Mouse (Mus musculus) liver, embryonic 13.5 days (tissue): Measurements from ENCODE around the gene Thada. TPM values are rescaled to one million over a fixed set of nuclear protein-coding genes. Genes with fewer than 3 reads are reported as not detected.

ENCODE experiments used
- ATAC-seq: fragments of 200-750 bp; cut with Nextera tagmentation; 2 replicates; pipeline ENCODE4 v1.8.0; 2017; ENCODE audit warnings: low read depth, mild to moderate bottlenecking, moderate number of reproducible peaks, moderate library complexity
- DNase-seq: peaks from one replicate; pipeline ENCODE4 v3.0.0; 2022
- H3K27ac ChIP-seq: fragments of 300-500 bp; sonication (generic); 2 replicates; pipeline ENCODE4 v1.5.1; 2015; ENCODE audit warnings: moderate library complexity, mild to moderate bottlenecking, inconsistent platforms
- H3K27me3 ChIP-seq: fragments of 300-500 bp; sonication (generic); 2 replicates; pipeline ENCODE4 v1.6.1; 2015; ENCODE audit warnings: mild to moderate bottlenecking, inconsistent platforms
- H3K36me3 ChIP-seq: fragments of 300-500 bp; sonication (generic); 2 replicates; pipeline ENCODE4 v1.6.1; 2015; ENCODE audit warnings: mild to moderate bottlenecking, inconsistent platforms
- H3K4me1 ChIP-seq: fragments of 300-500 bp; sonication (generic); replicated peaks from 2 replicates; pipeline ENCODE4 v1.6.1; 2015; ENCODE audit warnings: inconsistent platforms
- H3K4me2 ChIP-seq: fragments of 300-500 bp; sonication (generic); 2 replicates; pipeline ENCODE4 v1.6.1; 2015; ENCODE audit warnings: inconsistent platforms, mild to moderate bottlenecking, moderate library complexity
- H3K4me3 ChIP-seq: fragments of 300-500 bp; sonication (generic); replicated peaks from 2 replicates; pipeline ENCODE4 v1.5.1; 2015; ENCODE audit warnings: mild to moderate bottlenecking, inconsistent platforms
- H3K9ac ChIP-seq: fragments of 300-500 bp; sonication (generic); 2 replicates; pipeline ENCODE4 v1.6.1; 2015; ENCODE audit warnings: mild to moderate bottlenecking, inconsistent platforms
- H3K9me3 ChIP-seq: fragments of 300-500 bp; sonication (generic); replicated peaks from 2 replicates; pipeline ENCODE4 v1.6.1; 2016; ENCODE audit warnings: inconsistent platforms
- WGBS: fragments of 180-500 bp; shearing (Covaris S2); methylation state at CpG from one replicate; pipeline ENCODE4 v1.1.7; 2015; ENCODE audit not compliant: insufficient replicate concordance; 5-methylcytosine and 5-hydroxymethylcytosine counted together
- polyA plus RNA-seq: library from polyadenylated mRNA; unstranded; fragments of >200 nt; fragmentation: Nextera tagmentation; extraction: Ambion mirVana; gene quantifications from 2 replicates; pipeline ENCODE4 v1.2.1, GENCODE M21; 2015

The Thada gene
- polyA plus RNA-seq, 1 experiment from 2014 or later = 3.0 TPM

- Histone ChIP-seq H3K9ac (no peak overlapping the region), H3K36me3 (peaks cover 14% of the 10 kb centered on the region; the same call in 1 of the 2 replicates), H3K27me3 (no peaks in the 10 kb centered on the region), H3K9me3 (no peaks in the 10 kb centered on the region), H3K4me3 (no peak overlapping the region), H3K27ac (no peak overlapping the region), H3K4me2 (no peak overlapping the region), H3K4me1 (peaks cover 26% of the 10 kb centered on the region)
- ATAC-seq (no peak), DNase-seq (no peak)
- WGBS = 78% methylated on average over 8 of the region's 8 CpGs
These were observed 109.7 kb downstream of the Thada start for GRCm38 (mm10) chr17:84356056-84356887.

- 82% methylated on average over 3 of the region's 3 CpGs for WGBS
- no peak overlapping the region for H3K4me3 ChIP-seq
- no peak overlapping the region for H3K27ac ChIP-seq
- H3K4me2 ChIP-seq = no peak overlapping the region
- peaks cover 33% of the 10 kb centered on the region for H3K4me1 ChIP-seq
- H3K36me3 ChIP-seq = peaks cover 14% of the 10 kb centered on the region; the same call in 1 of the 2 replicates
- no peak overlapping the region for H3K9ac ChIP-seq
- ATAC-seq (no peak), DNase-seq (no peak)
- H3K27me3 ChIP-seq = no peaks in the 10 kb centered on the region
- H3K9me3 ChIP-seq = no peaks in the 10 kb centered on the region
These were observed 111.0 kb downstream of the Thada start for GRCm38 (mm10) chr17:84355006-84355405.

GRCm38 (mm10) chr17:84353902-84354311, 112.1 kb downstream of the Thada start:
- Histone ChIP-seq H3K4me3 (no peak overlapping the region), H3K27ac (no peak overlapping the region), H3K9me3 (no peaks in the 10 kb centered on the region), H3K9ac (no peak overlapping the region), H3K36me3 (peaks cover 18% of the 10 kb centered on the region), H3K27me3 (no peaks in the 10 kb centered on the region), H3K4me1 (peaks cover 37% of the 10 kb centered on the region), H3K4me2 (no peak overlapping the region)
- no peak for DNase-seq
- 79% methylated on average over 5 of the region's 5 CpGs for WGBS
- no peak for ATAC-seq

- WGBS = 90% methylated on average over 3 of the region's 3 CpGs
- no peak overlapping the region for H3K9ac ChIP-seq
- H3K4me2 ChIP-seq = no peak overlapping the region
- peak overlapping the region; percentile 22; the same call in 1 of the 2 replicates for H3K27ac ChIP-seq
- peaks cover 37% of the 10 kb centered on the region for H3K4me1 ChIP-seq
- DNase-seq (no peak), ATAC-seq (no peak)
- H3K36me3 ChIP-seq = peaks cover 19% of the 10 kb centered on the region
- no peaks in the 10 kb centered on the region for H3K9me3 ChIP-seq
- H3K27me3 ChIP-seq = no peaks in the 10 kb centered on the region
- no peak overlapping the region for H3K4me3 ChIP-seq
These were observed 112.6 kb downstream of the Thada start for GRCm38 (mm10) chr17:84353224-84353901.

GRCm38 (mm10) chr17:84352790-84353154, 113.2 kb downstream of the Thada start:
- DNase-seq (no peak), ATAC-seq (no peak)
- H3K27me3 ChIP-seq = no peaks in the 10 kb centered on the region
- H3K36me3 ChIP-seq = peaks cover 20% of the 10 kb centered on the region
- peaks cover 37% of the 10 kb centered on the region for H3K4me1 ChIP-seq
- H3K9me3 ChIP-seq = no peaks in the 10 kb centered on the region
- H3K4me2 ChIP-seq = no peak overlapping the region
- H3K4me3 ChIP-seq = no peak overlapping the region
- peak overlapping the region; percentile 22; the same call in 1 of the 2 replicates for H3K27ac ChIP-seq
- 82% methylated on average over 3 of the region's 3 CpGs for WGBS
- H3K9ac ChIP-seq = no peak overlapping the region

GRCm38 (mm10) chr17:84351912-84352789, 113.9 kb downstream of the Thada start:
- H3K9ac ChIP-seq = no peak overlapping the region
- no peak overlapping the region for H3K4me2 ChIP-seq
- ATAC-seq (peak; percentile 86), DNase-seq (peak; percentile 34)
- H3K4me1 ChIP-seq = peaks cover 37% of the 10 kb centered on the region
- H3K4me3 ChIP-seq = no peak overlapping the region
- 48% methylated on average over 9 of the region's 9 CpGs for WGBS
- H3K27ac ChIP-seq = peak overlapping the region; percentile 37
- no peaks in the 10 kb centered on the region for H3K9me3 ChIP-seq
- no peaks in the 10 kb centered on the region for H3K27me3 ChIP-seq
- H3K36me3 ChIP-seq = peaks cover 18% of the 10 kb centered on the region

GRCm38 (mm10) chr17:84351276-84351675, 114.7 kb downstream of the Thada start:
- H3K9me3 ChIP-seq = no peaks in the 10 kb centered on the region
- H3K9ac ChIP-seq = no peak overlapping the region
- DNase-seq (no peak), ATAC-seq (no peak)
- no peaks in the 10 kb centered on the region for H3K27me3 ChIP-seq
- no peak overlapping the region for H3K27ac ChIP-seq
- no peak overlapping the region for H3K4me3 ChIP-seq
- H3K4me2 ChIP-seq = no peak overlapping the region
- H3K36me3 ChIP-seq = peaks cover 22% of the 10 kb centered on the region
- 66% methylated on average over 3 of the region's 3 CpGs for WGBS
- H3K4me1 ChIP-seq = peaks cover 37% of the 10 kb centered on the region

GRCm38 (mm10) chr17:84348865-84349264, 117.1 kb downstream of the Thada start:
- H3K4me1 ChIP-seq = peaks cover 34% of the 10 kb centered on the region
- H3K4me2 ChIP-seq = no peak overlapping the region
- no peaks in the 10 kb centered on the region for H3K27me3 ChIP-seq
- H3K36me3 ChIP-seq = peaks cover 21% of the 10 kb centered on the region
- no peak overlapping the region for H3K4me3 ChIP-seq
- WGBS = 81% methylated on average over 3 of the region's 3 CpGs
- no peak overlapping the region for H3K9ac ChIP-seq
- no peak overlapping the region for H3K27ac ChIP-seq
- no peak for DNase-seq
- ATAC-seq = no peak
- H3K9me3 ChIP-seq = no peaks in the 10 kb centered on the region

- Histone ChIP-seq H3K9me3 (no peaks in the 10 kb centered on the region), H3K27me3 (no peaks in the 10 kb centered on the region), H3K9ac (no peak overlapping the region), H3K4me3 (no peak overlapping the region), H3K4me1 (no peaks in the 10 kb centered on the region), H3K4me2 (no peak overlapping the region), H3K36me3 (peaks cover 16% of the 10 kb centered on the region), H3K27ac (no peak overlapping the region)
- no peak for DNase-seq
- no peak for ATAC-seq
- WGBS = 78% methylated on average over 6 of the region's 6 CpGs
These were observed 123.6 kb downstream of the Thada start for GRCm38 (mm10) chr17:84342299-84342817.

- H3K4me3 ChIP-seq = no peak overlapping the region
- no peak overlapping the region for H3K9ac ChIP-seq
- no peaks in the 10 kb centered on the region for H3K9me3 ChIP-seq
- no peaks in the 10 kb centered on the region for H3K27me3 ChIP-seq
- H3K4me2 ChIP-seq = no peak overlapping the region
- no peaks in the 10 kb centered on the region for H3K4me1 ChIP-seq
- no peak for ATAC-seq
- WGBS = 71% methylated on average over 2 of the region's 2 CpGs
- DNase-seq = no peak
- H3K27ac ChIP-seq = no peak overlapping the region
- H3K36me3 ChIP-seq = peaks cover 16% of the 10 kb centered on the region
These were observed 124.3 kb downstream of the Thada start for GRCm38 (mm10) chr17:84341686-84342085.

- H3K4me2 ChIP-seq = no peak overlapping the region
- no peak for ATAC-seq
- 84% methylated on average over 3 of the region's 3 CpGs for WGBS
These were observed 125.4 kb downstream of the Thada start for GRCm38 (mm10) chr17:84340574-84340973.

More at GRCm38 (mm10) chr17:84340574-84340973, 125.4 kb downstream of the Thada start:
- Histone ChIP-seq H3K36me3 (peaks cover 20% of the 10 kb centered on the region), H3K27me3 (no peaks in the 10 kb centered on the region), H3K27ac (no peak overlapping the region), H3K9ac (no peak overlapping the region), H3K9me3 (no peaks in the 10 kb centered on the region), H3K4me3 (no peak overlapping the region), H3K4me1 (no peaks in the 10 kb centered on the region)
- no peak for DNase-seq
